Mouse (Mus musculus) adrenal gland, adult (tissue): Measurements from ENCODE around the gene Apoc2.
"Not testable (repeated sequence)": the region's sequence is repeated elsewhere in the genome, so short reads cannot be mapped to it uniquely, and the experiment has no call there.

Source experiments
- DNase-seq, 2 experiments: peaks; one replicate each; pipeline ENCODE4 v3.0.0; 2022 to 2023; ENCODE audit warnings: low spot score in 1 of 2; ENCODE audit not compliant: inconsistent age in 2 of 2

Gene Apoc2

DNA sequence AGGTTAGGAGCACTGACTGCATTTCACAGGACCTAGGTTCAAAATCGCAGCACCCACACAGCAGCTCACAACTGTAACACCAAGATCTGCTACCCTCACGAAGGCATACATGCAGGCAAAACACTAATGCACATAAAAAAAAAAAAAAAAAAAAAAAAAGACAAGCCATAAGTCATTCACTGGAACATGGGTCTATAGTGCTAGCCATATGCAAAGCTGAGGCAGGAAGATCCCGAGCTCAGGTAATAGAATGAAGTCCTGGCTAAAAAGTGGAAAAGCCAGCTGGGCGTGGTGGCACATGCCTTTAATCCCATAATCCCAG lies 22.0 kb upstream of the Apoc2 start:
- DNase-seq = no peak

DNA sequence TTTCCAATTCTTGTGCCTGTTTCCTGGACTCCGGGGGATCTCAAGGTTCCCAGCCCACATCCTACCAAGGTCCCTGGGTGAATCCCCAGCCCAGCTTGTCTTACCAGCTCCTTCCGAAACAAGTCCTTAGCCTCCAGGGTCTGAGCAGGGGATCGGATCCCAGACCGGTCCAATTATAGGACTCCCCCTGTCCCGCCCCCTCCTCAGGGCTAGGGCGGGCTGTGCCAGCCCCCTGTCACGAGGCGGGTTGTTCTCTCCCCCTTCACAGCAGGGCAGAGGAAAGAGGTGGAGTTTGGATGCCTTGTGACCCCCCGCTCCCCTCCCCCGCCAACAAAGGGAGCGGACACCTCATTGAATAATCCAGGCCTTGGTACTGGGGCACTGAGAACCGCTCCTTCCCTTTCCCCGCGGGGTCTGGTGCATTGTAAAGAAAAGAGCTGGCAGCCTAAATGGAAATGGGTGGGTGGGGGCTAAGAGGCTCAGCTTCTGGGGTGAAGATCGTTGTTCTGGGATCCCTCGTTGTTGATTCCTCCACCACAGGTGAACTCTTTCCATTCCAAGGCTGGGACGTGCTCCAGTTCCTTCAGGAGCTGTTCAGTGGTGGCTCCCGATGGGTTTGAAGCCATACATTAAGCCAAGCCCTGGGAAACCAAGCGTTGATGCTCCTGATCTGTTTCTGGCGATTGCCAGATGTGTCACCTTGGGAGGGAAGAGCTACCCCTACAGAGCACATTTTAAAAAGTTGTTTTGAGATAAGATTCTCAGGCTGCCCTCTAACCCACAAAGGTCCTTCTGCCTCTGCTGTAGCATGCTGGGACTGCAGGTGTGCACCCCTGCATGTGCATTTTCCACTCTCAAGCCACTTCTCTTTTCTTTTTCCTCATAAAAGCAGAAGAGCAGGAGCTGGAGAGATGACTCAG lies 21.4 kb upstream of the Apoc2 start, which contains the start of gene Apoe:
Apoe (minus strand) TSS at position 282 of the 920 bp plus-strand sequence.
- DNase-seq = peak; percentile 73 to 84

DNA sequence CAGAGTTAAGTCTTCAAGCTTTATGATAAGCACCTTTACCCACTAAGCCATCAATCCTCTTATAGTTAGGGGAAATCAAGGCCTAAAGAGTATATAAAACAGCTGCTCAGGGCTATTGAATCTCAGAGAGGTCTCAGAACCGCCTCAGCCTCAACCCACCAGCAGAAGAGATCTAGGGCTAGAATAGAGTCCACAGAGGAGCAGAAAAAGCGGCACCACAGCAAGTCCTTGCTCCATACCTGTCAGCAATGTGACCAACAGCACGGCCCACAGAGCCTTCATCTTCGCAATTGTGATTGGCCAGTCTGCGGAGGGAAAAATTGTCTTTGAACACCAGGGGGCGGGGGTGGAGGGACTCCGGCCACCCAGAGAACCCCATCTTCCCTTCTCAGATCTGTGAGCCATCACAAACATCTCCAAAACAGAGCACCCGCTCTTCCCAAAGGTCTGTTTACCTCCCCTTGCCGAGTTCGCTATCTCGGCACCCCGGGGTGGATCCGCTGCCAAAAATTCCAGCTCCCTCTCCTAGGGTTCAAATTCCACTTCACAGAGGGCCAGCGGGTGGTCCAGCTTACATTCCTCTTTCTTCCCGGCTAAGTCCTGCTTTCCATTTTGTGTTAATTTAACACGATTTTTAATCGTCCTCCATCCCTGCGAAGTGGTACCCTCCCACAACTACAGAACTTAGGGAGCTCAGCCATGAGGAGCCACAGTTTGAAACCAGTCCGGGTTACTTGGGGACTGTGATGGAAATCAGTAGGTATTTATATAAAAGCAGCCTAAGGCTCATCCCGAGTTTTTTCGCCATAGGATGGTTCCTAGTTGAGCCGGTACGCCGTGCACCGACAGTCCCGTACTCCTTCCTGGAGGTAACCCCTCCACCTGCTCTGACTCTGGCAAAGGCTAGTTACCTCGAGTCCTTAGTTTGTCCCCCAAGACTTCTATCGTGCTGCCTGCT lies 20.5 kb upstream of the Apoc2 start:
- DNase-seq = peak in 1 of 2 experiments; percentile 69

DNA sequence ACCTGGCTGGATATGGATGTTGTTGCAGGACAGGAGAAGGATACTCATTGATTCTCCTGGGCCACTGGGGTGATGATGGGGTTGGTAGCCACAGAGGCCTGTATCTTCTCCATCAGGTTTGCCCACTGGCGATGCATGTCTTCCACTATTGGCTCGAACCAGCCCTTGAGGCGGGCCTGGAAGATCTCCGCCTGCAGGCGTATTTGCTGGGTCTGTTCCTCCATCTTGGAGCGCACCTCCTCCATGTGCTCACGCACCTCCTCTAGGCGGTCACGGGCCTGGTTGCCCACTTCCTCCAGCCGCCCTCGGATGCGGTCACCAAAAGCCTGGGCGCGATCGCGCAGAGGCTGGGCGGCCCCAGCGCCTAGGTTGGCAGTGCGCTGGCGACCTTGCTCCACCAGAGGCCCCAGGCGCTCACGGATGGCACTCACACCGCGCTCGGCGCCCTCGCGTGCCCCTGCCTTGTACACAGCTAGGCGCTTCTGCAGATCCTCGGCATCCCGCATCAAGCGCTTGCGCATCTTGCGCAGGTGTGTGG lies 18.7 kb upstream of the Apoc2 start:
- DNase-seq = no peak

DNA sequence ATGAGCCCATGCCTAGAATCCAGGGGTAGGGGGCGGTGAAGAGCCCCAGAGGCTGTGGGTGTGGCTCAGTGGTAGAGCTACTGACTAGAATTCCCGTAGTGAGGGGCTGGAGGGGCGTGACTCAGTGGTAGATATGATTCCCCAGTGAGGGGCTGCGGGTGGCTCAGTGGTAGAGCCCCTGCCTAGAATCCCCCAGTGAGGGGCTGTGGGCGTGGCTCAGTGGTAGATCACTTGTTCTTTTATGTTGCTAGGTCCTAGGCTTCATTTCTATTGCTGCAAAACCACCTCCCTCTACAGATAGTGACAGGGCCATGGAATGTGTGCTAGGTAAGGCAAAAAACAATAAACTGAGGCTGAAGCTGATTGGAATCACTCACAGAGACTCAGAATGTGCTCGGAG lies 18.1 kb upstream of the Apoc2 start:
- DNase-seq = no peak

DNA sequence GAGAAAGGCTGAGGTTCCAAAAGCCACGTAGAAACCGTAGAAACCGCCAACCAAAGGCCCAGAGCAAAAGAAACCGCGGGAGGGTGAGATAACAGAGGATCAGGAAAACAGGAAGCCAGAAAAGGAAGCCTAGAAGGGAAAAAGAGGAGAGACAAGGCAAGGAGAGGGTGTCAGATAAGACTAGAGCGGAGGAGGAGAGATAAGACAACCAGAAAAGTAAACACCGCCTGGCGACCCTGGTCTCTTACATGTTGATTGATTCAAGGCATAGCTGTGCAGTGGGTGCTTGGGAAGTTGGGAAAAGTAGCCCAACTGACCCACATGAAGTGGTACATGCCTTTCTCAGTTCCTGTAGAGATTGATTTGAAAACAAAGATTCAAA lies 17.5 kb upstream of the Apoc2 start:
- DNase-seq = peak in 1 of 2 experiments; percentile 32

DNA sequence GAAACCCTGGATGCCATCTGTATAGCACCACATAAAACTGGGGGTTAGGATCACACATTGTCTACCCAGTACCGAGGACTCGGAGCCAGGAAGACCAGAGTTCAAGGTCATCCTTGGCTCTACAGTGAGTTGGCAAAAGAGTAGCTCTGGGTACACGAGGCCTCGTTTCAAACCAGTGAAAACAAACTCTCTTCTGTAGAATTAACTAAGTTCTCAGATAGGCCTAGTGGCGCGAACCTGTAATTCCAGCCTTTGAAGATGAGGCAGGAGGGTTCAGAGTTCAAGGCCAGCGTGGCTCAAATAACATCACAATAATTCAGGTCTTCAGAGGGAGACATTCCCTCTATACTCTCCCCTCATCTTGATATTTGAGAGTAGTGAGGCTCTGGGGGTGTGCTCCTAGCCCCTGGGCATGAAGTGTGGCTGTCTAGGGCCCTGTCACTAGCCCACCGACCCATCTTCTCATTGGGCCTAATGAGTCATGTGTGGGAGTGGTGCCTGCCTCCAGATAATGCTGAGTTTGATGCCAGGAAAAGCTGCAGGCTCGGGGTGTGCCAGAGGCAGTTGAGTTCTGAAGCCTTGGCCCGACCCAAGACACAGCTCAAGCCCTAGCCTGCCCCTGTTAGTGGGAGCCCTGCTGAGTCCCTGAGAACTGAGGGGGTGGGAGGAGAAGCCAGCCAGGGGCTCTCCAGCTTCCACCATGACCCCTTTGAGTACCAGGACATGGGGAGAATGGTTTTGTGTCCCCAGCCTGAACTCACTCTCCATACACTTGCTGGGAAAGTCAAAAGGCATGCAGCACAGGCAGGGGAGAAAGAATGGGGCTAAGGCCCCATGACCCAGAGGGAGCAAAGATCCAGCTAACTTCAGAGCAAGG lies 16.8 kb upstream of the Apoc2 start:
- DNase-seq = peak in 1 of 2 experiments; percentile 65

DNA sequence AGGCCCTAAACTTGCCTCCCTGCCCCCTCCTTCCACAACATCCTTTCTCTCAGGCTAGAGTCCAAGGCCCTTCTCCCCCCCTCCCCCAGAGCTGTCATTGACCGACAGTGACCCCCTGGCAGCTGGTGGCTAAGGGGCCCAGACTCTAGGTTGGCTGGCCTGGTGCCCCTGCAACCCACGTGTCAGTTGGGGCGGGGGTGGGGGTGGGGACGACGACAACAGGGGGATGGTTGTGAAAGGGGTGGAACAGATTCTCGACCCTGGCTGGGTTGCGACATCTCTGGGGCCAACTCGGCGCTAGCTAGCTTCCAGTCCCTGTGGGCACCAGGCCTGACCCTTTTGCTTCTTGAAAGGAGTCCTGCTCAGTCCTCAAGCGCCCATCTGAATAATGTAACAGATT lies 15.7 kb upstream of the Apoc2 start:
- peak; percentile 56 to 86 for DNase-seq

DNA sequence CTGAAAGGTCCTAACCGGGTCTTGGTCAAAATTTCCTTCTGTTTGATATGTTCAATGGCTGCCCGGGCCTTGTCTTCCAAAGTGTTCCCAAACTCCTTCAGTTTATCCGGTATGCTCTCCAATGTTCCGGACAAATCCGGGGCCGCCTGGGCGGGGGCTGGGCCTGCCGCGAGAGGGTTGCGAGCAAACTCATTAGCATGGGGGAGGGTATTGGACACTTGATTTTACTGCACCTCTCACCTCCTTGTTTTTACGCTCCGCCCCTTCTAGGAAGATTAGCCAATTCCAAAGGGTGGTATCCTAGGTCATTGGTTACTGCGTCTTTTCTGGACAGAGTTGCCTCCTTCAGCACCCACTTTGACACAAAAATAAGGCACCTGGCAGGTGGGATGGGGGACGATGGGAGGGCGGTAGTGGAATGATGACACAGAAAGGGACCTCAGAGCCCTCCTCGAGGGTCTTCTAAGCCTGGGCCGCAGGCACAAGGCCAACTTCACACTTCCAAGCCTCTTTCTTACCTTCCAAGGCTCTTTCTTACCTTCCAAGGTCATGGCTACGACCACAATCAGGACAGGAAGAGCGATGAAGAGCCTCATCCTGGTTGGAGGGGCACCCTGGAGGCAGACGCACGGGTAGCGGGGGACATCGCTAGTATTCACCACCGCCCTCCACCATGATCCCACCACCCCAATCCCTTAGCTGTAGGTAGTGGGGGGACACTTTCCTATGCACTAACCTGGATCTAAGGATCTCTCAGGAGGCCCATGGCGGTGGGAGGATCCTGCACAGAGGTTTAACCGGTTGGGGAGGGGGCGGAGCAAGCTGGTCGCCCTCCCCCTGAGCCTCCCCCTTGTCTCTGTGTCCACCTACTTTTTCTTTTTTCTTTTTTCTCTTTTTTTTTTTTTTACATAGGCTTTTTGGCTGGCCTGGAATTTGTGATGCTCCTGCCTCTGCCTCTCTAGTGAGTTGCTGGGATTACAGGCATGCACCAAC lies 14.4 kb upstream of the Apoc2 start, which contains the start of gene Apoc1:
Apoc1 (minus strand) TSS at position 788 of the 993 bp plus-strand sequence.
- peak in 1 of 2 experiments; percentile 74 for DNase-seq

DNA sequence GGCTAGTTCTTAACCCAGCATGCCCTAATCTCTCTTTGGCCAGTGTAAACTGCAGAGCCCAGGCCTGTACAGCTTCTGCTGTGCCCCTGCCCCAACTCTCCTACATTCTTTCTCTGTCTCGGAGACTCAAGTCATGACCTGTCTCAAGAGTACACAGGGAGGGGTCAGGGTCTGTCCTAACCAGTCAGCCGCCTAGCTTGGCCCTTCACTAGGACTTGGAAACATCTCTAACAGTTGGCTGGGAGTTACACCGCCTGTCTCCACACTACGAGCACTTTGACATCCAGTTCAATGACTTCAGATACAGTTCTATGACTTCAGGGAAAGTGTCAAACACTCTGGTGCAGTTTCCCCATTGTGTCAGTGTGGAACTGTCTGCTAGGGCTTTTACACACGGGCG lies 13.7 kb upstream of the Apoc2 start:
- peak in 1 of 2 experiments; percentile 45 for DNase-seq

DNA sequence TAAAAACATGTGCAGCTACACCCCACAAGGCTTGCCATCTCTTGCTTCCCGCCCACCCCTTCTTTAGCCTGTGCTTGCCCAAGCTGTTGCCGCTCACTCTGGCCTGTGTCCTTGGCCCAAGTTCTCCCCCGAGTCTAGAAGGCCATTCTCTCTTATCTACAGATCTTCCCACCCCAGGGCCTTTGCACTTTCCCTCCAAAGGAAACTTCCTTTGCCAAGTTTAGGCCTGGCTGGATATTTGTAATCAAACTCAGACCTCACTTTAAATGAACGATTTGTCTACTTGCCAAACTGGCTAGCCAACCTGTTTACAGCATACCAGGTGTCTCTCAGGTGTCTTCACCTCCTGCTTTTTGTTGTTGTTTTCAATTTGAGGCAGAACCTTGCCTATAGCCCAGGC lies 13.1 kb upstream of the Apoc2 start:
- no peak for DNase-seq

DNA sequence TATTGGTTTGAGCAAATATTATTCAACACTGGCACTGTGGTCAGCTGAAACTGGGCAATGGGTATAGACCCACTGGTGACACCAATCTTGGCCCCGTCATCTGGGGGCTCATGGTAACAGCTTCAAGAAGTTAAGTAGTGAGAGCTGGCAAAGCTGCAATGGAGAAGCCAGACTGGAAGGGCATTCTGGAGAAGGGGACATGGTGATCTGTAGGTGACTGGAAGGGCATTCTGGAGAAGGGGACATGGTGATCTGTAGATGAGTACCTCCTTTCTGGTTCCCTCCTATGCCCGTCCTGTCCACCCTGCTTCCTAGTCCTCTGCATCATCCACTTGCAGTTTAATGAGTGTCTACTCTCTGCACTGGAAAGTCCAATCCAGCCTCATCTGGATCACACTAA lies 10.9 kb upstream of the Apoc2 start:
- no peak for DNase-seq

DNA sequence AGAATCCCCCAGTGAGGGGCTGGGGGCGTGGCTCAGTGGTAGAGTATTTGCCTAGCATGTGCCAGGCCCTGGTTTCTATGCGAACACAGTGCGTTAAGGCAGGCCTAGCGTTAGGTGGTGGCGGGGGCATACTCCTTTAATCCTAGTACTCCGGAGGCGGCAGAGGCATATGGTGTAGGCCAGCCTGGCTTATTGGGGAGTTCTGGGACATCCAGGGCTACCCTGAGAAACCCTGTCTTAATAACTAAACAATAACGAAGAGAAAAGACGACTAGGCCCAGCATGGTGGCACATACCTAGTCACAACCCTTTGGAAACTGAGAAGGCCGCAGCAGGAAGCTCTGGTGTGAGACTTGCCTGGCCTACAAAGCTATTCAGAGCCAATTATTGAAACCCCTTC lies 10.4 kb upstream of the Apoc2 start:
- DNase-seq = no peak

DNA sequence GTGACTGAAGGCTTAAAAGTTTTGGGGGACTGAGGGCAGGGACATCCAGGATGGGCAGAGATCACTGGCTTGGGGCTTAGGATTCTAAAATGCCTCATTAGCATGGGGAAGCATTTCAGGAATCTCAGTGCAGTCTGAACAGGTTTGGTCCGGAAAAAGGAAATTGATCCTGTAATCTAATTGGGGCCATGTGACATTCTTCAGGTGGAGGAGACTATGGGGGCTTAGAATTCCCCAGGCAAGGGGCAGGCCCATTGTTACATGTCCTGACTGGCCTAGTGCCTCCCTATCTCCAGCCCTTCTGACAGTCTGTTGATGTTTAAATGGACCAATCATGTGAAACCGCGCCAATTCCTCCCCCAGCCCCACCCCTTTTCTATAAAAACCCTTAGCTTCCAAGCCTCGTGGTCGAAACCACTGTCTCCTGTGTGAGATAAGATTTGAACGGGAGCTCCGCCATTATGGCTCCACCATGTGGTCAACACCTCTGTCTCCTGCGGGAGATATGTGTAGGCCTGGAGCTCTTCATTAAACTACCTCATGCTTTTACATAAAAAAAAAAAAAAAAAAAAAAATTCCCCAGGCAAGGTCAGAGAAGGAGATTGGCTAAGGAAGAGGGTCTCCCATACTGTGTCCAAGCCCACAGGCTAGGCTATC lies 9.3 kb upstream of the Apoc2 start:
- DNase-seq = not testable (repeated sequence)

DNA sequence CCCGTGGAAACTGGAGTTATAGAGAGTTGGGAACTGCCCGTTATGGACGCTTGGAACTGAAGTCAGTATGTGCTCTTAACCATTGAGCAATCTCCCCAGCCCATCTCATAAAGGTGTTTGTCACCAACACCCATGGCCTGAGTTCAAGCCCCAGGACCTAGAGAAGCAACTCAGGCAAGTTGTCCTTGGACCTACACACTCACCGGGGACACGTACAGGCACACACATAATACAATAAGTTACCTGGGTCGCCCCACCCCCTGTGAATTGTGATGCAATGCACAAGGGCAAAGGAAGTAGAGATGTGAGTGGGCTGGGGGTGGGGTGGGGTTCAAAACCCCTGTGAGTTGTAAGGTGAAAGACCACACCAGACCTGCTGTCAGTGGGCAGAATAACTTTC lies 8.8 kb upstream of the Apoc2 start:
- DNase-seq = no peak

DNA sequence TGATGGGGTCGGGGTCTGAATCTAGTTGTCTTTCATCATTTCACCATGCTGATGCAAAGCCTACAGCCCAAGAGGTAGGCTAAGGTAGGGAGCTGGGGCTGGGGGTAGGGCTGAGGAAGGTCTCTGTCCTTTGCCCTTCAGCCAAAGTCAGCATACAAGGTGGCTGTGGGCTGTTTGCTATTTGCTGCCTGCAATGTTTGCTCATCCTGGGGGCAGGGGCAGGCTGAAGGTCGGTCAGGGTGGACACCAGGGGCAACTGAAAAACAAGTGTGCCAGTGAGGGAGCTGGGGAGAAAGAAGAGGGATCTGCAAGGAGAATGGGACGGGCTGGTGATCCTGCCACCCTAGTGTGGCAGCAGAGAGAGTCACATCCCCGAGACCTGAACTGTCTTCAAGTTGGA lies 7.6 kb upstream of the Apoc2 start:
- DNase-seq = no peak

DNA sequence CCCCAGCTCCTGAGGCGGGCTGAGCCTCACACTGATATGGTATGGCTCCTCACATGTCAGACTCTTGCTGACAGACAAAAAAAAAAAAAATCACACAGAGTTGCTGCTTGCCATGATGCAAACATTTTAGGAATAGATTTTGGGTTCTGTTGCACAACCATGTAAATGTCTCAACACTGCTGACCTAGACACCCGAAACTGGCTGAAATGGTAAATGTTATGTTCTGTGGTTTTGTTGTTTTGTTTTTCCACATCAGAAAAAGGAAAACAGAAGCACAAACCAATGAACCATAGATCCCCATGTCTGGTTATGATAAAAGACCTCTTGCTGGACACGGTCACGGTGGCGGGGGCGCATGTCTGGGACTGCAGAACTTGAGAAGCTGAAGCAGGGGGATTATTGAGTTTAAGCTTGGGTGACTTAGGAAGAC lies 6.0 kb upstream of the Apoc2 start:
- DNase-seq = peak in 1 of 2 experiments; percentile 54

DNA sequence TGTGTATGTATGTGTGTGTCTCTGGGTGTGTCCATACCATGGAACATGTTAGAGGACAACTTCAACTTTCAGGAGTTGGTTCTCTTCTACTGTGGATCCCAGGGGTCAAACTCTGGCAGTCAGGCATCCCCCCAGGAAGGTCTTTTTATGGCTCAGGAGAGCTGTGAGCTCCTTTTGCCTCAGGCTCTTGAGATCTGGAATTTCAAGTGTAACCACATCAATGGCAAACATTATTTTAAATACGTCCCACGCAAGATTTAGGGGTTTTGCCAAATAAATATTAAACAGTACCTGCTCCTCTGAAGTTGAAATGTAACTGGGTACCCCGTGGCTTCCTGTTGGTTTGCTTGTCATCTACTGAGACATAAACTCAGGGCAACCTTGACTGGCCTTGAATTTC lies 5.2 kb upstream of the Apoc2 start:
- DNase-seq = no peak
